Mouse (Mus musculus): Measurements from ENCODE around the gene Gm8104.
"Not testable (repeated sequence)": the region's sequence is repeated elsewhere in the genome, so short reads cannot be mapped to it uniquely, and the experiment has no call there.

DNA sequence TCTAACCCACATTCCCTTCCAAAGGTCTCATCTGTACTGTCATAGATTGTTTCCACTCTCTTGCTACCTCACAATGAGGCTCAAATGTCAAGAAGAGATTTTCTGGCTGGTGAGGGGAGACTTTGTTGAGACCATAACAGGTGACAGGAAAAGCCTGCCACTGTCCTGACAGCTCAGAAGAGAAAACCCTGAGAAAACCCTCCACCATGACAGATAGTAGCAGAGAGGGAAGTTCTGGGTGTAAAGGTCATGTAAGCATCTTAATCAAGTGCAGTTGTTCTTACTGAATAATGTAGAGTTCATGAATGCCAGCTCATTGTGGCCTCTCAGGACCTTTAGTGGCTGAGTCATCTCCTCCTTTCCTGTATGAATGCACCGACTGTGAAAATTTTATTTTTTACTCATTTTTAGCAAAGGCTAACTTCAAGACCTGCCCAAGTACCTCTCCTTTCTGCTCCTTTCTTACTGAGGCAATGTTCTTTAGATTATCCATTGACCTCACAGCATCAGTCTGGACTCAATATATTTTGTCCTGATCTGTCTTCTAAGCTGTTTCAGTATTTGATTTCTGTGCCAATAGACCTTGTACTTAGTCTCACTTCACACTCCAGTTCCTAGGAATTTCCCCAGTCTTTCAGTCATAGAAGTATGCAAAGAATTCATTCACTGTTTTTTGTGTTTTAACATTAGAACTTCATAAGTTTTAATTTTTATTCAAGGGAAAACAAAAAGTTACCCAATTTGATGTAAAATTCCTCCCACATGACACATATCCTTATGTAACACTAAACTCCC lies 15.3 kb upstream of the Gm8104 start:
- TF ChIP-seq CTCF (IDR thresholded peaks at IDR 0.05; ENCODE audit: borderline replicate concordance, insufficient read depth, low read depth, low read length); POLR2A (IDR thresholded peaks at IDR 0.05; ENCODE audit: borderline replicate concordance, insufficient read depth, low read length): not testable (repeated sequence)
